Mouse (Mus musculus) MEL (cell line): ENCODE results near the gene Dus2. TPM values are rescaled to one million over a fixed set of nuclear protein-coding genes. Genes with fewer than 3 reads are reported as not detected.
A peak's percentile ranks its signal among the peaks of the same experiment; 100 is the strongest.

Experiments
- DNase-seq: peaks from one replicate; pipeline ENCODE4 v3.0.0; 2011; ENCODE audit warnings: low read depth, low spot score
- H3K27ac ChIP-seq: 2 replicates; pipeline ENCODE4 v1.5.1; 2012; ENCODE audit warnings: low read depth, mild to moderate bottlenecking, control low read depth, low read length, moderate library complexity; ENCODE audit not compliant: control insufficient read depth
- H3K27me3 ChIP-seq, 2 experiments: fragments of 150-350 bp in 1 of 2; sonication (generic) in 1 of 2; 2 replicates each; pipeline ENCODE4 v1.6.1; 2012; ENCODE audit warnings: low read length in 2 of 2, mild to moderate bottlenecking in 2 of 2, improper control_type of control experiment in 1 of 2, moderate library complexity in 1 of 2; ENCODE audit not compliant: insufficient read depth in 2 of 2, control insufficient read depth in 1 of 2
- H3K36me3 ChIP-seq, 2 experiments: 2 replicates each; pipeline ENCODE4 v1.6.1; 2012 to 2014; ENCODE audit warnings: low read length in 2 of 2, improper control_type of control experiment in 1 of 2, inconsistent platforms in 1 of 2, mild to moderate bottlenecking in 1 of 2; ENCODE audit not compliant: insufficient read depth in 2 of 2, control insufficient read depth in 1 of 2
- H3K4me1 ChIP-seq, 2 experiments: fragments of 150-350 bp in 1 of 2; sonication (generic) in 1 of 2; 2 replicates each; pipeline ENCODE4 v1.6.1; 2012; ENCODE audit warnings: low read length in 2 of 2, improper control_type of control experiment in 1 of 2, mild to moderate bottlenecking in 1 of 2; ENCODE audit not compliant: insufficient read depth in 2 of 2, control insufficient read depth in 1 of 2
- H3K4me3 ChIP-seq, 2 experiments: fragments of 150-350 bp in 1 of 2; sonication (generic) in 1 of 2; 2 replicates each; pipeline ENCODE4 v1.5.1; 2012; ENCODE audit warnings: low read depth in 2 of 2, low read length in 2 of 2, mild to moderate bottlenecking in 2 of 2, moderate library complexity in 2 of 2, control low read depth in 1 of 2, improper control_type of control experiment in 1 of 2; ENCODE audit not compliant: control insufficient read depth in 1 of 2, insufficient read depth in 1 of 2
- H3K79me2 ChIP-seq: 2 replicates; pipeline ENCODE4 v1.6.1; 2012; ENCODE audit warnings: mild to moderate bottlenecking, low read length, moderate library complexity; ENCODE audit not compliant: control insufficient read depth, poor library complexity, insufficient read depth
- H3K9ac ChIP-seq: 2 replicates; pipeline ENCODE4 v1.6.1; 2012; ENCODE audit warnings: low read depth, mild to moderate bottlenecking, control low read depth, low read length, moderate library complexity; ENCODE audit not compliant: control insufficient read depth, poor library complexity, severe bottlenecking
- H3K9me3 ChIP-seq: fragments of 150-350 bp; sonication (generic); replicated peaks from 2 replicates; pipeline ENCODE4 v1.6.1; 2012; ENCODE audit warnings: mild to moderate bottlenecking, low read length, improper control_type of control experiment, moderate library complexity; ENCODE audit not compliant: insufficient read depth
- BHLHE40 ChIP-seq: IDR thresholded peaks from 2 replicates; pipeline ENCODE4 v1.6.1; 2012; ENCODE audit warnings: low read depth, mild to moderate bottlenecking, inconsistent platforms, low read length, improper control_type of control experiment, borderline replicate concordance
- EP300 ChIP-seq, 2 experiments: IDR thresholded peaks; 2 replicates each; pipeline ENCODE4 v1.6.1; 2011; ENCODE audit warnings: improper control_type of control experiment in 2 of 2, low read length in 2 of 2, low read depth in 1 of 2, mild to moderate bottlenecking in 1 of 2
- GABPA ChIP-seq: IDR thresholded peaks from 2 replicates; pipeline ENCODE4 v1.6.1; 2012; ENCODE audit warnings: low read depth, mild to moderate bottlenecking, inconsistent platforms, low read length, improper control_type of control experiment, moderate library complexity
- GATA1 ChIP-seq: IDR thresholded peaks from 2 replicates; pipeline ENCODE4 v1.6.1; 2011; ENCODE audit warnings: low read depth, low read length, improper control_type of control experiment
- HCFC1 ChIP-seq: IDR thresholded peaks from 2 replicates; pipeline ENCODE4 v1.6.1; 2012; ENCODE audit warnings: low read depth, mild to moderate bottlenecking, inconsistent platforms, low read length, improper control_type of control experiment, moderate library complexity
- MAFK ChIP-seq: IDR thresholded peaks from 2 replicates; pipeline ENCODE4 v1.6.1; 2011; ENCODE audit warnings: low read depth, mild to moderate bottlenecking, low read length, improper control_type of control experiment, borderline replicate concordance
- MEF2A ChIP-seq: IDR thresholded peaks from 2 replicates; pipeline ENCODE4 v1.6.1; 2014; ENCODE audit warnings: low read depth, mild to moderate bottlenecking, inconsistent platforms, low read length, improper control_type of control experiment; ENCODE audit not compliant: poor library complexity, insufficient replicate concordance, severe bottlenecking; ENCODE audit errors: extremely low read depth
- MXI1 ChIP-seq: IDR thresholded peaks from 2 replicates; pipeline ENCODE4 v1.6.1; 2011; ENCODE audit warnings: mild to moderate bottlenecking, low read depth, low read length, improper control_type of control experiment
- MYC ChIP-seq: IDR thresholded peaks from 2 replicates; pipeline ENCODE4 v1.6.1; 2011; ENCODE audit warnings: low read depth, mild to moderate bottlenecking, low read length, improper control_type of control experiment, moderate library complexity
- NRF1 ChIP-seq: IDR thresholded peaks from 2 replicates; pipeline ENCODE4 v1.6.1; 2014; ENCODE audit warnings: low read depth, mild to moderate bottlenecking, inconsistent platforms, low read length, improper control_type of control experiment, moderate library complexity; ENCODE audit not compliant: poor library complexity, insufficient read depth, severe bottlenecking
- POLR2A ChIP-seq, 2 experiments: IDR thresholded peaks; 2 replicates each; pipeline ENCODE4 v1.6.1; 2011 to 2012; ENCODE audit warnings: low read length in 2 of 2, mild to moderate bottlenecking in 2 of 2, control low read depth in 1 of 2, improper control_type of control experiment in 1 of 2, low read depth in 1 of 2, moderate library complexity in 1 of 2; ENCODE audit not compliant: control insufficient read depth in 1 of 2, insufficient read depth in 1 of 2, poor library complexity in 1 of 2
- POLR2AphosphoS5 ChIP-seq: IDR thresholded peaks from 2 replicates; pipeline ENCODE4 v1.6.1; 2012; ENCODE audit warnings: low read depth, borderline replicate concordance, mild to moderate bottlenecking, inconsistent platforms, low read length, moderate library complexity, mixed read lengths
- RCOR1 ChIP-seq: IDR thresholded peaks from 2 replicates; pipeline ENCODE4 v1.6.1; 2012; ENCODE audit warnings: low read depth, mild to moderate bottlenecking, inconsistent platforms, low read length, improper control_type of control experiment
- SIN3A ChIP-seq: IDR thresholded peaks from 2 replicates; pipeline ENCODE4 v1.6.1; 2012; ENCODE audit warnings: low read length, improper control_type of control experiment, inconsistent platforms
- TCF12 ChIP-seq: IDR thresholded peaks from 2 replicates; pipeline ENCODE4 v1.6.1; 2014; ENCODE audit warnings: low read depth, mild to moderate bottlenecking, inconsistent platforms, low read length, improper control_type of control experiment, moderate library complexity
- USF2 ChIP-seq, 2 experiments: IDR thresholded peaks; 2 replicates each; pipeline ENCODE4 v1.6.1; 2011 to 2012; ENCODE audit warnings: improper control_type of control experiment in 2 of 2, low read length in 2 of 2, borderline replicate concordance in 1 of 2, inconsistent platforms in 1 of 2, low read depth in 1 of 2, mild to moderate bottlenecking in 1 of 2; ENCODE audit not compliant: insufficient read depth in 1 of 2
- ZKSCAN1 ChIP-seq: IDR thresholded peaks from 2 replicates; pipeline ENCODE4 v1.6.1; 2012; ENCODE audit warnings: low read depth, mild to moderate bottlenecking, inconsistent platforms, low read length, improper control_type of control experiment, moderate library complexity
- ZNF384 ChIP-seq: IDR thresholded peaks from 2 replicates; pipeline ENCODE4 v1.6.1; 2012; ENCODE audit warnings: low read depth, mild to moderate bottlenecking, inconsistent platforms, low read length, improper control_type of control experiment
- polyA plus RNA-seq, 2 experiments: library from polyadenylated mRNA; stranded (reverse) in 1 of 2; unstranded in 1 of 2; fragments of >175 nt in 1 of 2; fragments of >200 nt in 1 of 2; gene quantifications; 2 replicates each; pipeline versions ENCODE4 v1.2.1 to v1.2.4; 2012; ENCODE audit warnings: low replicate concordance in 2 of 2, low read depth in 1 of 2; ENCODE audit not compliant: insufficient read length in 2 of 2, insufficient read depth in 1 of 2, missing spikeins in 1 of 2
- total RNA-seq: library from RNA; depleted of rRNA; stranded (reverse); fragments of 300-350 nt; gene quantifications from 2 replicates; pipeline ENCODE4 v1.2.3, GENCODE M21; 2012

The Dus2 gene
- total and polyA plus RNA-seq, 3 experiments, result 9.2 to 11.9 TPM; not detected in 1

DNA sequence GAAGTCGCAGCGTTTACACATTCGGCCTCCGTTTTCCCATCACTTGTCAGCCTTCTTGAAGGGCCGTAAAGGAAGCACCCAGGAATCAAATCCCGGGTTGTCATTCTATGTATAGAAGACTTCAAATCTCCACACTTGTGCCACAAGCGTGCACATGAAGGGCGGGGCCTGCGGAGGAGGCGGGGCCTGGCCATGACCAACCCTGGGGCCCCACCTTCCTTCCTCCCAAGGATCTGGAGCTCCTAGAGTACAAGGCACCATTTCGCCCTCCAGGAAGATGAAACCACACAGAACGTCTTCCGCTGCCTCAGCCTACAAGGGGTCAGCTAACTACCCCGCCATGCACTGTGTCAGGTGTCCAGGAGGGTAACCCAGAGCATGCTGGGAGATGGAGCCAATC is 30.0 kb upstream of the Dus2 start:
- Histone ChIP-seq H3K4me1 (peaks cover 3 to 23% of the 10 kb centered on the region in 2 experiments; a peak in 3 of 4 replicates), H3K79me2 (peaks cover 20% of the 10 kb centered on the region), H3K4me3 (no peak overlapping the region), H3K9me3 (no peaks in the 10 kb centered on the region), H3K27me3 (no peaks in the 10 kb centered on the region), H3K27ac (no peak overlapping the region), H3K36me3 (peaks cover 4% of the 10 kb centered on the region in 2 experiments), H3K9ac (no peak overlapping the region)
- TF ChIP-seq MYC (no peak), POLR2AphosphoS5 (no peak), MAFK (no peak), BHLHE40 (no peak), ZNF384 (no peak), GATA1 (no peak), GABPA (no peak), HCFC1 (no peak), MXI1 (no peak), MEF2A (no peak), USF2 (IDR thresholded peaks at IDR 0.05; ENCODE audit: borderline replicate concordance in 1 of 2, insufficient read depth in 1 of 2, low read depth in 1 of 2, low read length in 2 of 2) (no peak), POLR2A (IDR thresholded peaks at IDR 0.05; ENCODE audit: control insufficient read depth in 1 of 2, insufficient read depth in 1 of 2, low read depth in 1 of 2, low read length in 2 of 2, poor library complexity in 1 of 2) (no peak)
- no peak for DNase-seq

- no peak overlapping the region for H3K27ac ChIP-seq
- H3K4me3 ChIP-seq, result no peak overlapping the region
- H3K9me3 ChIP-seq, result no peaks in the 10 kb centered on the region
- H3K27me3 ChIP-seq, result no peaks in the 10 kb centered on the region
- no peak overlapping the region for H3K9ac ChIP-seq
- TF ChIP-seq MXI1 (peak; percentile 54; the same call in 1 of the 2 replicates), NRF1 (no peak), TCF12 (no peak), EP300 (IDR thresholded peaks at IDR 0.05; ENCODE audit: low read depth in 1 of 2, low read length in 2 of 2) (peak in 1 of 2 experiments; percentile 43; a peak in 1 of 4 replicates), RCOR1 (peak; percentile 63), SIN3A (no peak), ZKSCAN1 (no peak)
- peaks cover 4% of the 10 kb centered on the region in 2 experiments for H3K36me3 ChIP-seq
- H3K79me2 ChIP-seq, result peaks cover 20% of the 10 kb centered on the region
- DNase-seq, result no peak
- H3K4me1 ChIP-seq, result peaks cover 3 to 23% of the 10 kb centered on the region in 2 experiments; a peak in 3 of 4 replicates
Measured at GRCm38 (mm10) chr8:105961536-105961935, 29.6 kb upstream of the Dus2 start.
